Mouse (Mus musculus): Measurements from ENCODE around the gene Tcf7l1. TPM values are rescaled to one million over a fixed set of nuclear protein-coding genes. Genes with fewer than 3 reads are reported as not detected.

The Tcf7l1 gene
- total RNA-seq, 2 experiments from 2014 or later, result 10.5 to 11.9 TPM

GRCm38 (mm10) chr6:72787948-72788891 lies 834 bp downstream of the Tcf7l1 start:
- intact Hi-C loops (cut with DNase I), result loop anchor here (2.0 kb wide), 3 partner anchors 37 to 113 kb away; no protein-coding TSS in a partner anchor
- DNase-seq, result peak; percentile 55 to 61

- intact Hi-C loops (cut with DNase I), result no loop called here
- DNase-seq, result no peak
Measured at GRCm38 (mm10) chr6:72787322-72787947, 1.6 kb downstream of the Tcf7l1 start.

- intact Hi-C loops (cut with DNase I), result no loop called here
- DNase-seq, result no peak
Measured at GRCm38 (mm10) chr6:72783780-72784179, 5.3 kb downstream of the Tcf7l1 start.

GRCm38 (mm10) chr6:72778779-72779776 lies 10.0 kb downstream of the Tcf7l1 start:
- DNase-seq, result no peak
- intact Hi-C loops (cut with DNase I), result no loop called here

GRCm38 (mm10) chr6:72777212-72777611 lies 11.8 kb downstream of the Tcf7l1 start:
- intact Hi-C loops (cut with DNase I), result no loop called here
- no peak for DNase-seq

- intact Hi-C loops (cut with DNase I), result no loop called here
- no peak for DNase-seq
Measured at GRCm38 (mm10) chr6:72774275-72774674, 14.8 kb downstream of the Tcf7l1 start.

- intact Hi-C loops (cut with DNase I), result no loop called here
Measured at GRCm38 (mm10) chr6:72769915-72770776, 18.9 kb downstream of the Tcf7l1 start.

GRCm38 (mm10) chr6:72769343-72769742 lies 19.7 kb downstream of the Tcf7l1 start:
- no peak for DNase-seq
- intact Hi-C loops (cut with DNase I), result no loop called here

More at GRCm38 (mm10) chr6:72769915-72770776, 18.9 kb downstream of the Tcf7l1 start:
- no peak for DNase-seq

GRCm38 (mm10) chr6:72768804-72769203 lies 20.2 kb downstream of the Tcf7l1 start:
- intact Hi-C loops (cut with DNase I), result no loop called here
- DNase-seq, result peak; percentile 55 to 63

- DNase-seq, result no peak
- intact Hi-C loops (cut with DNase I), result no loop called here
Measured at GRCm38 (mm10) chr6:72768097-72768496, 21.0 kb downstream of the Tcf7l1 start.

- intact Hi-C loops (cut with DNase I), result no loop called here
- no peak for DNase-seq
Measured at GRCm38 (mm10) chr6:72763616-72764015, 25.4 kb downstream of the Tcf7l1 start.

GRCm38 (mm10) chr6:72761645-72762044 lies 27.4 kb downstream of the Tcf7l1 start:
- intact Hi-C loops (cut with DNase I), result no loop called here
- DNase-seq, result peak in 1 of 2 experiments; percentile 21

GRCm38 (mm10) chr6:72758239-72759017 lies 30.6 kb downstream of the Tcf7l1 start:
- intact Hi-C loops (cut with DNase I), result no loop called here
- DNase-seq, result no peak

GRCm38 (mm10) chr6:72755267-72755889 lies 33.7 kb downstream of the Tcf7l1 start:
- intact Hi-C loops (cut with DNase I), result no loop called here
- DNase-seq, result no peak

GRCm38 (mm10) chr6:72754215-72754614 lies 34.8 kb downstream of the Tcf7l1 start:
- no peak for DNase-seq
- intact Hi-C loops (cut with DNase I), result no loop called here

GRCm38 (mm10) chr6:72753782-72754181 lies 35.3 kb downstream of the Tcf7l1 start:
- intact Hi-C loops (cut with DNase I), result no loop called here
- DNase-seq, result no peak

- intact Hi-C loops (cut with DNase I), result no loop called here
- no peak for DNase-seq
Measured at GRCm38 (mm10) chr6:72752824-72753223, 36.2 kb downstream of the Tcf7l1 start.

- intact Hi-C loops (cut with DNase I), result loop anchor here (2.0 kb wide), 1 partner anchor 38 kb away; the partner anchor contains the start of gene Tcf7l1
- no peak for DNase-seq
Measured at GRCm38 (mm10) chr6:72751210-72751609, 37.8 kb downstream of the Tcf7l1 start.

Measured in heart, postnatal 36 days (tissue).